Mouse (Mus musculus): ENCODE measurements around the gene Chpt1. TPM values are rescaled to one million over a fixed set of nuclear protein-coding genes. Genes with fewer than 3 reads are reported as not detected.
A peak's percentile ranks its signal among the peaks of the same experiment; 100 is the strongest.

The Chpt1 gene
- total RNA-seq, 1 experiment, result 17.7 TPM

GRCm38 (mm10) chr10:88460122-88460820, 43.6 kb downstream of the Chpt1 start:
- TF ChIP-seq HCFC1 (IDR thresholded peaks at IDR 0.05; ENCODE audit: borderline replicate concordance, insufficient read depth, low read length) (peak; percentile 30; the same call in 1 of the 2 replicates), ZC3H11A (IDR thresholded peaks at IDR 0.05; ENCODE audit: borderline replicate concordance, low read depth, low read length) (no peak)
- no peaks in the 10 kb centered on the region for H3K36me3 ChIP-seq (ENCODE audit: control insufficient read depth, insufficient read depth, low read length, poor library complexity, severe bottlenecking)
- peaks cover 0 to 3% of the 10 kb centered on the region in 2 experiments; a peak in 2 of 4 replicates for H3K4me1 ChIP-seq (ENCODE audit: control insufficient read depth in 2 of 2, insufficient read depth in 2 of 2, low read length in 2 of 2, poor library complexity in 1 of 2)
- H3K4me3 ChIP-seq (ENCODE audit: insufficient read depth in 1 of 2, low read depth in 1 of 2, low read length in 2 of 2, poor library complexity in 1 of 2, severe bottlenecking in 1 of 2), result peak overlapping the region; percentile 71 to 75
- DNase-seq (ENCODE audit: low read depth, low spot score), result peak; percentile 30
- peak overlapping the region; percentile 82 for H3K9ac ChIP-seq (ENCODE audit: insufficient read depth, low read depth, low read length, poor library complexity, severe bottlenecking)
- in situ Hi-C loops (cut with MboI; ENCODE audit: low sequenced_read_pairs in 2 of 2, unreplicated experiment in 2 of 2), result no loop called here
- peak overlapping the region; percentile 43; the same call in 1 of the 2 replicates for H3K27ac ChIP-seq (ENCODE audit: insufficient read depth, low read depth, low read length, poor library complexity, severe bottlenecking)
- no peaks in the 10 kb centered on the region for H3K9me3 ChIP-seq (ENCODE audit: control insufficient read depth, insufficient read depth, low read depth, low read length)

DNA sequence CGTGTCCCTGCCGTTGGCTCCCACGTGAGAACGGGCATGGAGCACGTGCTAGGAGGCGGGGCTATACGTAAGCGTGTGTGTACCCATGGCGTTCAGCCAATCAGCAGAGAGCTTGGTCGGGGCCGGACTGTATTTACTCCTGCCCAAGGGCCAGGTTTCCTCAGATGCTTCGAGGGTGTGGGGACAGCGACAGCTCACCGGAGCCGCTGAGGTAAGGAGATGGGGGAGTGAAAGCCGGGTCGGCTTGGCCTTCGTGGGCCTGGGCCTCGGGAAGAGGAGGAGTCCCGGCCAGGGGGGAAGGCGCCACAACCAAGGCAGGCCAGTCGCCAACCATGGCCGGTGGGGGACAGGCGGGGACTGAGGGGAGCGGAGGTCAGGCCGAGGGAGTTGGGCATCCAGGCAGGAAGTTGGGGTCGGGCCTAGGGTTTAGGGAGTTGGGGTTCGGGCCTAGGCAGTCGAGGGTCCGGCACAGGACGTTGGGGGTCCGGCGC, 44.3 kb downstream of the Chpt1 start, which contains the start of gene Sycp3:
Sycp3 (plus strand) TSS at position 68 of the 491 bp plus-strand sequence.
- H3K4me3 ChIP-seq (ENCODE audit: insufficient read depth in 1 of 2, low read depth in 1 of 2, low read length in 2 of 2, poor library complexity in 1 of 2, severe bottlenecking in 1 of 2), result peak within 1 kb of the TSS; percentile 71 to 75

DNA sequence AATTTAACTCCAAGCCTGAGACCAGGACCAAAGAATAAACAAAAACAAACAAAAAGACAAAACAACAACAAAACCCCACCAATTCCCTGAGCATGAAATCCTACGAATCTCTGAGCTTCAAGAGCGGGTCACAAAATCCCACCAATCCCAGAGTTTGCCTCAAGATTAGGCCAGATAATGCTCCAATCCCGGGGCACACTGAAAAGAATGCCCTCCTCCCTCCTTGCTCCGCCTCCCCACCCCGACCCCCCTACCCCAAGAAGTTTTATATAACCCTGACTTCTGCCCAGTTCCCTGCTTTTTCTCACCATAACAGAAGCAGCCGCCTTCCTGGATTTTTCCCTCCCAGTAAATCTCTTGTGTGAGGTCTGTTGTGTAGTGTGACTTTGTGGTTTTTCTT, 46.1 kb downstream of the Chpt1 start:
- peak; percentile 15 for DNase-seq (ENCODE audit: low read depth, low spot score)
- in situ Hi-C loops (cut with MboI; ENCODE audit: low sequenced_read_pairs in 2 of 2, unreplicated experiment in 2 of 2), result no loop called here

More for the DNA sequence above, 44.3 kb downstream of the Chpt1 start, which contains the start of gene Sycp3:
- Histone ChIP-seq H3K9ac (ENCODE audit: insufficient read depth, low read depth, low read length, poor library complexity, severe bottlenecking) (peak within 1 kb of the TSS; percentile 82), H3K27ac (ENCODE audit: insufficient read depth, low read depth, low read length, poor library complexity, severe bottlenecking) (peak within 1 kb of the TSS; percentile 43; the same call in 1 of the 2 replicates), H3K36me3 (ENCODE audit: control insufficient read depth, insufficient read depth, low read length, poor library complexity, severe bottlenecking) (no peaks in the 10 kb centered on the region), H3K4me1 (ENCODE audit: control insufficient read depth in 2 of 2, insufficient read depth in 2 of 2, low read length in 2 of 2, poor library complexity in 1 of 2) (peaks cover 0 to 3% of the 10 kb centered on the region in 2 experiments; a peak in 2 of 4 replicates), H3K9me3 (ENCODE audit: control insufficient read depth, insufficient read depth, low read depth, low read length) (no peaks in the 10 kb centered on the region)
- TF ChIP-seq CHD2 (IDR thresholded peaks at IDR 0.05; ENCODE audit: low read depth, low read length), result no peak
- no peak for TF ChIP-seq ZC3H11A (IDR thresholded peaks at IDR 0.05; ENCODE audit: borderline replicate concordance, low read depth, low read length)
- TF ChIP-seq HCFC1 (IDR thresholded peaks at IDR 0.05; ENCODE audit: borderline replicate concordance, insufficient read depth, low read length), result peak; percentile 56; the same call in 1 of the 2 replicates
- no peak for TF ChIP-seq MAFK (IDR thresholded peaks at IDR 0.05; ENCODE audit: insufficient read depth, low read depth, low read length)
- TF ChIP-seq ZNF384 (IDR thresholded peaks at IDR 0.05; ENCODE audit: low read depth, low read length), result no peak
- in situ Hi-C loops (cut with MboI; ENCODE audit: low sequenced_read_pairs in 2 of 2, unreplicated experiment in 2 of 2), result no loop called here
- DNase-seq (ENCODE audit: low read depth, low spot score), result peak; percentile 29

DNA sequence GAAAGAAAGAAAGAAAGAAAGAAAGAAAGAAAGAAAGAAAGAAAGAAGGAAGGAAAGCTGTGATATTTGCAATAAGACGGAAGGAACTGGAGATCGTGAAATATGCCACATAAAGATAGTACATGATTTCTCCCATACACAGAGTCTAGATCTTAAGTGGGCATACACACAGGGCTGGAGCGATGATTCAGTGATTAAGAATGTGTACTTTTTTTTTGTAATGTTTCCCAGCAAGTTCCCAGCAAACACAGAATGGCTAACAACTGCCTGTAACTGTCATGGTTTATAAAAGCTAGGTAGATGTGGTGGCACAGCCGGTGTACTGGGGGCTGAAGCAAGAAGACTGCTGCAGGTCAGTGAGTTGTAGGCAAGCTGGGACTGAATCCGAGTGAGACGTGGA, 51.9 kb downstream of the Chpt1 start:
- Histone ChIP-seq H3K9ac (ENCODE audit: insufficient read depth, low read depth, low read length, poor library complexity, severe bottlenecking) (no peak overlapping the region), H3K4me1 (ENCODE audit: control insufficient read depth in 2 of 2, insufficient read depth in 2 of 2, low read length in 2 of 2, poor library complexity in 1 of 2) (no peaks in the 10 kb centered on the region; a peak in 1 of 4 replicates), H3K9me3 (ENCODE audit: control insufficient read depth, insufficient read depth, low read depth, low read length) (no peaks in the 10 kb centered on the region), H3K4me3 (ENCODE audit: insufficient read depth in 1 of 2, low read depth in 1 of 2, low read length in 2 of 2, poor library complexity in 1 of 2, severe bottlenecking in 1 of 2) (no peak overlapping the region), H3K36me3 (ENCODE audit: control insufficient read depth, insufficient read depth, low read length, poor library complexity, severe bottlenecking) (no peaks in the 10 kb centered on the region), H3K27ac (ENCODE audit: insufficient read depth, low read depth, low read length, poor library complexity, severe bottlenecking) (no peak overlapping the region)
- in situ Hi-C loops (cut with MboI; ENCODE audit: low sequenced_read_pairs in 2 of 2, unreplicated experiment in 2 of 2), result no loop called here
- DNase-seq (ENCODE audit: low read depth, low spot score), result no peak
- TF ChIP-seq ZNF384 (IDR thresholded peaks at IDR 0.05; ENCODE audit: low read depth, low read length), result no peak
- TF ChIP-seq HCFC1 (IDR thresholded peaks at IDR 0.05; ENCODE audit: borderline replicate concordance, insufficient read depth, low read length), result no peak
- no peak for TF ChIP-seq ZC3H11A (IDR thresholded peaks at IDR 0.05; ENCODE audit: borderline replicate concordance, low read depth, low read length)
- no peak for TF ChIP-seq CHD2 (IDR thresholded peaks at IDR 0.05; ENCODE audit: low read depth, low read length)
- TF ChIP-seq MAFK (IDR thresholded peaks at IDR 0.05; ENCODE audit: insufficient read depth, low read depth, low read length), result no peak

More for the DNA sequence above, 46.1 kb downstream of the Chpt1 start:
- Histone ChIP-seq H3K36me3 (ENCODE audit: control insufficient read depth, insufficient read depth, low read length, poor library complexity, severe bottlenecking) (no peaks in the 10 kb centered on the region), H3K4me1 (ENCODE audit: control insufficient read depth in 2 of 2, insufficient read depth in 2 of 2, low read length in 2 of 2, poor library complexity in 1 of 2) (peaks cover 0 to 3% of the 10 kb centered on the region in 2 experiments; a peak in 2 of 4 replicates), H3K9me3 (ENCODE audit: control insufficient read depth, insufficient read depth, low read depth, low read length) (no peaks in the 10 kb centered on the region), H3K4me3 (ENCODE audit: insufficient read depth in 1 of 2, low read depth in 1 of 2, low read length in 2 of 2, poor library complexity in 1 of 2, severe bottlenecking in 1 of 2) (no peak overlapping the region), H3K9ac (ENCODE audit: insufficient read depth, low read depth, low read length, poor library complexity, severe bottlenecking) (no peak overlapping the region), H3K27ac (ENCODE audit: insufficient read depth, low read depth, low read length, poor library complexity, severe bottlenecking) (no peak overlapping the region)
- TF ChIP-seq MAFK (IDR thresholded peaks at IDR 0.05; ENCODE audit: insufficient read depth, low read depth, low read length), result no peak
